Mouse (Mus musculus): ENCODE results near the gene Runx1.

- TF ChIP-seq CTCF (IDR thresholded peaks at IDR 0.05; ENCODE audit: low read depth) (no peak), EP300 (IDR thresholded peaks at IDR 0.05; ENCODE audit: low read depth) (no peak)
Measured at GRCm38 (mm10) chr16:92575792-92576191, 250.2 kb downstream of the Runx1 start.

Measured in liver, postnatal 0 days (tissue).